Mouse (Mus musculus) brain, embryonic 14.5 days (tissue): ENCODE data around the gene Il17re.

Experiments used
- CTCF ChIP-seq: fragments of 200-500 bp; IDR thresholded peaks from 2 replicates; pipeline ENCODE4 v1.5.1; 2012; ENCODE audit warnings: inconsistent platforms, mild to moderate bottlenecking, moderate library complexity, borderline replicate concordance; ENCODE audit not compliant: insufficient read depth, insufficient read length; ENCODE audit errors: extremely low read depth
- POLR2A ChIP-seq: fragments of 200-500 bp; IDR thresholded peaks from 2 replicates; pipeline ENCODE4 v1.6.1; 2012; ENCODE audit warnings: mild to moderate bottlenecking, inconsistent platforms, borderline replicate concordance; ENCODE audit not compliant: poor library complexity, insufficient read depth, insufficient read length, severe bottlenecking; ENCODE audit errors: extremely low read depth

DNA sequence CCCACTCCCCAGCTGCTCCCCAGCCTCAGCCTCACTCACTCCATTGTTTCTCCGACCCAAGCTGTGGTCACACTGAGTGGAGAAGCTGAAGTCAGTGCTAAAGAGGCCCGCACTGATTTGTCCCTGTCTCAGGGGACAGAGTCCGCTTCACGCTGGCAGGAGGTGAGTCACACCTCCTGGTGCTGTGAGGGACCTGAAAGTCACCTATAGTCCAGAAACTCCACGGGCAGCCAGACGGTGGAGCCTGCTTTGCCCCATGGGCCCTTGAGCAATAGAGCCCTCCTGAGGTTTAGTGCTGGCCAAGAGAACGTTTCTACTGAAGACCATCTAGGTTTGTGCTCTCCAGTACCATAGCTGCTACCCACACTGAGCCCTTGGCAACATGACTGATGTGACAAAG, 23.6 kb upstream of the Il17re start:
- TF ChIP-seq CTCF (no peak), POLR2A (no peak)
